Mouse (Mus musculus): ENCODE measurements at regions not wholly inside any gene's neighbourhood (a gene's known extent, or its start where the extent isn't known, plus 50 kb on each side); places are given as distances from the start of the nearest gene placed in this dataset.

GRCm38 (mm10) chr10:125912207-125912606, 53.8 kb upstream of the Lrig3 start:
- no peak for TF ChIP-seq FLI1 (IDR thresholded peaks at IDR 0.05; ENCODE audit: low read length)
- no peak for TF ChIP-seq GATA1 (IDR thresholded peaks at IDR 0.05; ENCODE audit: borderline replicate concordance, low read length)
